Mouse (Mus musculus) testis, adult 2 months (tissue): Measurements from ENCODE around the gene Samd4. TPM values are rescaled to one million over a fixed set of nuclear protein-coding genes. Genes with fewer than 3 reads are reported as not detected.

ENCODE experiments used
- H3K27ac ChIP-seq: fragments of 200-500 bp; 2 replicates; pipeline ENCODE4 v1.5.1; 2012; ENCODE audit warnings: low read depth, low read length; ENCODE audit not compliant: control insufficient read depth, insufficient read depth
- H3K27me3 ChIP-seq: fragments of 200-500 bp; 2 replicates; pipeline ENCODE4 v1.6.1; 2012; ENCODE audit warnings: mild to moderate bottlenecking, low read length, moderate library complexity; ENCODE audit not compliant: control insufficient read depth, insufficient read depth
- H3K36me3 ChIP-seq: fragments of 200-500 bp; 2 replicates; pipeline ENCODE4 v1.6.1; 2012; ENCODE audit warnings: mild to moderate bottlenecking, low read length; ENCODE audit not compliant: control insufficient read depth, insufficient read depth
- H3K4me1 ChIP-seq: fragments of 200-500 bp; 2 replicates; pipeline ENCODE4 v1.6.1; 2012; ENCODE audit warnings: low read length; ENCODE audit not compliant: control insufficient read depth, insufficient read depth
- H3K4me3 ChIP-seq: fragments of 200-500 bp; 2 replicates; pipeline ENCODE4 v1.5.1; 2012; ENCODE audit warnings: low read depth, mild to moderate bottlenecking, low read length, moderate library complexity, mixed read lengths; ENCODE audit not compliant: control insufficient read depth
- CTCF ChIP-seq: fragments of 200-500 bp; IDR thresholded peaks from 2 replicates; pipeline ENCODE4 v1.5.1; 2012; ENCODE audit warnings: low read depth, mild to moderate bottlenecking, inconsistent platforms, low read length, moderate library complexity; ENCODE audit not compliant: control insufficient read depth, insufficient read depth, insufficient replicate concordance
- POLR2A ChIP-seq: fragments of 200-500 bp; IDR thresholded peaks from 2 replicates; pipeline ENCODE4 v1.6.1; 2012; ENCODE audit warnings: low read depth, mild to moderate bottlenecking, inconsistent platforms, low read length, moderate library complexity; ENCODE audit not compliant: control insufficient read depth
- polyA plus RNA-seq: library from polyadenylated mRNA; depleted of rRNA; stranded (reverse); fragments of >200 nt; gene quantifications from 2 replicates; pipeline ENCODE4 v1.2.3, GENCODE M21; 2012

The Samd4 gene
- polyA plus RNA-seq, 1 experiment, result 693 TPM

DNA sequence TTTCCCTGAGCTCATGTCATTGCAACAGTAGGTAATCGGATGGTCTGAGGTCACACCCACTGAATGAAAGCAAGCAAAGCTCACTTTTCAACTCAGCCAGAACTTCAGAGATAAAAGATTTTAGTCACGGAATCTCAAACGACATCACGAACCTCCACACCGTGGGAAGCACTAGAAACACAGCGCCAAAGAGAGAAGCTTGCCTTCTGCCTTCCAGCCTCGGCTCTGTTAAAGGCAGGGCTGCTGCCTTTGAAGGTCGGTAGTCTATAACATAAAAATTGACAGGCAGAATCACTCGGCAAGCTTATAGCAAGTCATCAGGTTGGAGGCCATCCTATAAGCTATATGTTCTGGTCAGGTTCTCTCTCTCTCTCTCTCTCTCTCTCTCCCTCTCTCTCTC is 92.2 kb downstream of the Samd4 start:
- H3K27ac ChIP-seq, result no peak overlapping the region
- no peaks in the 10 kb centered on the region for H3K4me1 ChIP-seq
- TF ChIP-seq CTCF, result no peak
- TF ChIP-seq POLR2A, result no peak
- no peaks in the 10 kb centered on the region for H3K36me3 ChIP-seq
- no peaks in the 10 kb centered on the region for H3K27me3 ChIP-seq
- no peak overlapping the region for H3K4me3 ChIP-seq

GRCm38 (mm10) chr14:46975969-46976368 is 93.3 kb downstream of the Samd4 start:
- Histone ChIP-seq H3K4me3 (no peak overlapping the region), H3K27ac (no peak overlapping the region), H3K27me3 (no peaks in the 10 kb centered on the region), H3K4me1 (no peaks in the 10 kb centered on the region), H3K36me3 (no peaks in the 10 kb centered on the region)
- TF ChIP-seq CTCF (no peak), POLR2A (no peak)

- Histone ChIP-seq H3K4me3 (no peak overlapping the region), H3K36me3 (no peaks in the 10 kb centered on the region), H3K27ac (no peak overlapping the region), H3K27me3 (no peaks in the 10 kb centered on the region), H3K4me1 (no peaks in the 10 kb centered on the region)
- TF ChIP-seq POLR2A (no peak), CTCF (no peak)
Observed at GRCm38 (mm10) chr14:46976712-46977111, 94.1 kb downstream of the Samd4 start.

DNA sequence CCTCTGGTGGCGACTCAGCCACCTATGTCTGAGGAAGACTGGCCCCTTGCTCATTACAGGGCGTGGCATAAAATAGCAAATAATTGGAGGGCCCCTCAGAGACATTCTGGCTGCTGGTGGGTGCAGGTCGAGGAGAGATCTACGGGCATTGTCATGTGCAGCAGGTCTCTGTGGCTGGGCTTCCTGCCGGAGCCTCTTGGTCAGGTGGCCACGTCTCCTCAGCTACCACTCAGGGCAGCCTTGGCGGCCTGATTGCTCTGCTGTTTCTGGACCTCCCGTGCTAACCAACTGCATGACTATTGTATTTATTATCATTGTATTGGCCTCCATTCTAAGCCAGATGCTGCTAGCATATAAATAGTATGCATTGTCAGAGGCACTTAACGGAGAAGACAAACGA is 95.0 kb downstream of the Samd4 start:
- Histone ChIP-seq H3K27ac (no peak overlapping the region), H3K27me3 (no peaks in the 10 kb centered on the region), H3K36me3 (no peaks in the 10 kb centered on the region), H3K4me3 (peak overlapping the region; percentile 61), H3K4me1 (no peaks in the 10 kb centered on the region)
- no peak for TF ChIP-seq POLR2A
- TF ChIP-seq CTCF, result no peak

DNA sequence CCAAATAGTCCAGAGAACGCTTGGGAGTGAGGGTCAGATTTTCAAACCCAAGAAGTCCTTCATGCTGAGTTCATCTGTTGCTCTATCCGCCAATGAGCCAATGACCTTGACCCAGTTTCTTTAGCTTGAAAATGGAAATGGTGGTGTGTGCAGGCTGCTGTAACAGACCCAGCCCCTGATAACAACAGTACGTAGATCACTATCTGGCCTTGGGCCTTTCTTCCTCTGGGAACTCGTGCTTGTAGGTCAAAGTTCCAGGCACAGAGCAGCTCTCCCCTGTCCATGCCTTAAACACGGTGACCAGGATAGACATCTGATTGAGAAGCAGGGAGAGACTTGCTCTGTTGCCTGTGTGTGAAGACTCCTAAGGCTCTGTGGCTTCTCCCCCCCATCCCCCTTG is 96.5 kb downstream of the Samd4 start:
- H3K27me3 ChIP-seq, result no peaks in the 10 kb centered on the region
- H3K27ac ChIP-seq, result no peak overlapping the region
- no peaks in the 10 kb centered on the region for H3K36me3 ChIP-seq
- TF ChIP-seq POLR2A, result no peak
- TF ChIP-seq CTCF, result no peak
- H3K4me1 ChIP-seq, result no peaks in the 10 kb centered on the region
- no peak overlapping the region for H3K4me3 ChIP-seq

DNA sequence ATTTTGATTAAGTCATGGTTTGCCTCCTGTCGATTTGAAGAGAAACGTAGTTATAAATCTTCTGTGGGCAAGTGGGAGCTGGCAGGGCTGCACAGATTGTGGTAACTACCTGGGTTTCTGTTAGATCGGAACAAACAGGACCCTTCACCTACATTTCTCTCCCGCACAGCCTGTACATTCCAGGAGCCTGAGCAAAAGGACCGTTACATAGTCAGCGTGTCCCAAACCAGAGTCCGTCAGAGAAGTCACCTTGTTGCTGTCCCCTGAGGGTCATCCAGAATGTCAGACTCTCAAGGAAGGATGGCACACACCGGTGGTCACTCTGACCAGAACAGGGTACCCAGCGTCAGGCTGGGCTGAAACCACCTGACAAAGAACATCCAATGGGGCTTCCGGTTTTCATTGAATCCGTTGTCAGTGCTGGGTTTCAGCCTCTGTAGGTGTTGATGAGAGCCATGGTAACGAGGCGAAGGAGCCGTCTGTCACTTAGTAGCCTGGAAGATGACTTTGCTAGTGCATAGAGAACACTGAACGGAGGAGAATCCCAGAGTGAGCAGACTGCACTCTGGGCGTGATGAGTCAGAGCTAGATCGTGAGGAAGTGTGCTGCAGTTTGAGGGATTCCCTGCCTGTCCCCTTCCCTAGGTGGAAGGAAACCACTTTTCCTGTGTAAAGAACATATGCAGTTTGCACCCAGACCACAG is 98.2 kb downstream of the Samd4 start:
- H3K27me3 ChIP-seq, result no peaks in the 10 kb centered on the region
- no peak for TF ChIP-seq POLR2A
- no peak for TF ChIP-seq CTCF
- H3K4me3 ChIP-seq, result no peak overlapping the region
- H3K36me3 ChIP-seq, result no peaks in the 10 kb centered on the region
- no peak overlapping the region for H3K27ac ChIP-seq
- H3K4me1 ChIP-seq, result no peaks in the 10 kb centered on the region

GRCm38 (mm10) chr14:46982106-46982505 is 99.5 kb downstream of the Samd4 start:
- H3K4me3 ChIP-seq, result no peak overlapping the region
- H3K27ac ChIP-seq, result no peak overlapping the region
- H3K36me3 ChIP-seq, result no peaks in the 10 kb centered on the region
- no peak for TF ChIP-seq CTCF
- TF ChIP-seq POLR2A, result no peak
- H3K4me1 ChIP-seq, result no peaks in the 10 kb centered on the region
- no peaks in the 10 kb centered on the region for H3K27me3 ChIP-seq

GRCm38 (mm10) chr14:46984542-46985125 is 102.0 kb downstream of the Samd4 start:
- no peaks in the 10 kb centered on the region for H3K36me3 ChIP-seq
- no peak overlapping the region; the same call in 1 of the 2 replicates for H3K27ac ChIP-seq
- TF ChIP-seq POLR2A (no peak), CTCF (no peak)
- H3K4me3 ChIP-seq, result no peak overlapping the region
- H3K27me3 ChIP-seq, result no peaks in the 10 kb centered on the region
- H3K4me1 ChIP-seq, result no peaks in the 10 kb centered on the region
